Mouse (Mus musculus): ENCODE data around the gene Gm20696.

- TF ChIP-seq POLR2A (IDR thresholded peaks at IDR 0.05; ENCODE audit: low read depth, low read length) (no peak), NELFE (IDR thresholded peaks at IDR 0.05; ENCODE audit: low read depth, low read length) (no peak), MAX (IDR thresholded peaks at IDR 0.05; ENCODE audit: low read length) (no peak), CHD2 (IDR thresholded peaks at IDR 0.05; ENCODE audit: low read length) (no peak), CTCF (conservative IDR thresholded peaks at IDR 0.05 in 1 of 2, IDR thresholded peaks at IDR 0.05 in 1 of 2; ENCODE audit: low read depth in 2 of 2, low read length in 2 of 2) (no peak), BHLHE40 (IDR thresholded peaks at IDR 0.05; ENCODE audit: low read depth, low read length) (no peak), TBP (conservative IDR thresholded peaks at IDR 0.05; ENCODE audit: low read depth, low read length) (no peak), ZC3H11A (IDR thresholded peaks at IDR 0.05; ENCODE audit: low read depth, low read length) (no peak), ZNF384 (IDR thresholded peaks at IDR 0.05; ENCODE audit: low read depth, low read length) (no peak)
Measured at GRCm38 (mm10) chr6:99310529-99310928, 356.1 kb downstream of the Gm20696 start.
